Mouse (Mus musculus) heart, embryonic 10.5 days (tissue): ENCODE results near the gene Elovl6. TPM values are rescaled to one million over a fixed set of nuclear protein-coding genes. Genes with fewer than 3 reads are reported as not detected.

Experiments used
- DNase-seq: peaks from one replicate; pipeline ENCODE4 v3.0.0-alpha.2; 2017; ENCODE audit warnings: low spot score
- H3K27ac ChIP-seq: fragments of 300-500 bp; sonication (generic); 2 replicates; pipeline ENCODE4 v1.5.1; 2016; ENCODE audit warnings: mild to moderate bottlenecking
- H3K27me3 ChIP-seq: fragments of 300-500 bp; sonication (generic); 2 replicates; pipeline ENCODE4 v1.6.1; 2016; ENCODE audit warnings: mild to moderate bottlenecking; ENCODE audit not compliant: poor library complexity, insufficient read depth, severe bottlenecking
- H3K36me3 ChIP-seq: fragments of 300-500 bp; sonication (generic); 2 replicates; pipeline ENCODE4 v1.6.1; 2016; ENCODE audit warnings: mild to moderate bottlenecking, moderate library complexity
- H3K4me1 ChIP-seq: fragments of 300-500 bp; sonication (generic); 2 replicates; pipeline ENCODE4 v1.6.1; 2016; ENCODE audit warnings: mild to moderate bottlenecking
- H3K4me3 ChIP-seq: fragments of 300-500 bp; sonication (generic); 2 replicates; pipeline ENCODE4 v1.5.1; 2016; ENCODE audit warnings: mild to moderate bottlenecking, moderate library complexity
- H3K9me3 ChIP-seq: fragments of 300-500 bp; sonication (generic); 2 replicates; pipeline ENCODE4 v1.6.1; 2016; ENCODE audit warnings: mild to moderate bottlenecking, moderate library complexity
- WGBS: fragments of 180-500 bp; shearing (Covaris S2); methylation state at CpG from one replicate; pipeline ENCODE4 v1.1.7; 2016; 5-methylcytosine and 5-hydroxymethylcytosine counted together
- polyA plus RNA-seq: library from polyadenylated mRNA; unstranded; fragments of >200 nt; fragmentation: Nextera tagmentation; extraction: Ambion mirVana; gene quantifications from 2 replicates; pipeline ENCODE4 v1.2.1, GENCODE M21; 2016

The Elovl6 gene
- polyA plus RNA-seq, 1 experiment from 2014 or later: 35.8 TPM

GRCm38 (mm10) chr3:129547837-129548435 is 15.8 kb downstream of the Elovl6 start:
- Histone ChIP-seq H3K4me1 (peaks cover 13% of the 10 kb centered on the region), H3K9me3 (no peaks in the 10 kb centered on the region), H3K27me3 (no peaks in the 10 kb centered on the region), H3K27ac (no peak overlapping the region), H3K4me3 (no peak overlapping the region), H3K36me3 (peaks cover 28% of the 10 kb centered on the region)
- WGBS: 61% methylated on average over 8 of the region's 8 CpGs
- no peak for DNase-seq

- WGBS: 80% methylated on average over 8 of the region's 8 CpGs
- Histone ChIP-seq H3K27me3 (no peaks in the 10 kb centered on the region), H3K27ac (no peak overlapping the region), H3K9me3 (no peaks in the 10 kb centered on the region), H3K36me3 (peaks cover 20% of the 10 kb centered on the region), H3K4me1 (peaks cover 13% of the 10 kb centered on the region), H3K4me3 (no peak overlapping the region)
- no peak for DNase-seq
Measured at GRCm38 (mm10) chr3:129548760-129549159, 16.6 kb downstream of the Elovl6 start.

- peaks cover 13% of the 10 kb centered on the region for H3K4me1 ChIP-seq
- no peak overlapping the region for H3K4me3 ChIP-seq
- H3K9me3 ChIP-seq: no peaks in the 10 kb centered on the region
- H3K27me3 ChIP-seq: no peaks in the 10 kb centered on the region
- H3K27ac ChIP-seq: no peak overlapping the region
- peaks cover 12% of the 10 kb centered on the region; the same call in 1 of the 2 replicates for H3K36me3 ChIP-seq
- 59% methylated on average over 5 of the region's 5 CpGs for WGBS
- no peak for DNase-seq
Measured at GRCm38 (mm10) chr3:129549546-129549945, 17.4 kb downstream of the Elovl6 start.

GRCm38 (mm10) chr3:129551581-129552290 is 19.6 kb downstream of the Elovl6 start:
- Histone ChIP-seq H3K27me3 (no peaks in the 10 kb centered on the region), H3K4me1 (peaks cover 9% of the 10 kb centered on the region; the same call in 1 of the 2 replicates), H3K9me3 (no peaks in the 10 kb centered on the region), H3K4me3 (no peak overlapping the region), H3K27ac (no peak overlapping the region), H3K36me3 (peaks cover 7% of the 10 kb centered on the region; the same call in 1 of the 2 replicates)
- DNase-seq: no peak
- WGBS: 70% methylated on average over 9 of the region's 9 CpGs

GRCm38 (mm10) chr3:129552370-129552769 is 20.2 kb downstream of the Elovl6 start:
- Histone ChIP-seq H3K4me3 (no peak overlapping the region), H3K9me3 (no peaks in the 10 kb centered on the region), H3K27ac (no peak overlapping the region), H3K36me3 (peaks cover 7% of the 10 kb centered on the region; the same call in 1 of the 2 replicates), H3K4me1 (peaks cover 9% of the 10 kb centered on the region; the same call in 1 of the 2 replicates), H3K27me3 (no peaks in the 10 kb centered on the region)
- 78% methylated on average over 6 of the region's 6 CpGs for WGBS
- no peak for DNase-seq

GRCm38 (mm10) chr3:129553173-129553572 is 21.0 kb downstream of the Elovl6 start:
- H3K27me3 ChIP-seq: no peaks in the 10 kb centered on the region

GRCm38 (mm10) chr3:129553661-129554060 is 21.5 kb downstream of the Elovl6 start:
- Histone ChIP-seq H3K9me3 (no peaks in the 10 kb centered on the region), H3K36me3 (peaks cover 9% of the 10 kb centered on the region; the same call in 1 of the 2 replicates), H3K4me3 (no peak overlapping the region), H3K4me1 (peaks cover 9% of the 10 kb centered on the region; the same call in 1 of the 2 replicates), H3K27me3 (no peaks in the 10 kb centered on the region), H3K27ac (no peak overlapping the region)
- WGBS: 87% methylated on average over 10 of the region's 10 CpGs
- DNase-seq: no peak

More at GRCm38 (mm10) chr3:129553173-129553572, 21.0 kb downstream of the Elovl6 start:
- Histone ChIP-seq H3K36me3 (peaks cover 9% of the 10 kb centered on the region; the same call in 1 of the 2 replicates), H3K27ac (no peak overlapping the region), H3K4me1 (peaks cover 9% of the 10 kb centered on the region; the same call in 1 of the 2 replicates), H3K4me3 (no peak overlapping the region), H3K9me3 (no peaks in the 10 kb centered on the region)
- no peak for DNase-seq
- WGBS: 78% methylated on average over 9 of the region's 9 CpGs

GRCm38 (mm10) chr3:129554436-129554835 is 22.3 kb downstream of the Elovl6 start:
- Histone ChIP-seq H3K4me1 (peaks cover 5% of the 10 kb centered on the region; the same call in 1 of the 2 replicates), H3K4me3 (no peak overlapping the region), H3K36me3 (peaks cover 9% of the 10 kb centered on the region; the same call in 1 of the 2 replicates), H3K27me3 (no peaks in the 10 kb centered on the region), H3K9me3 (no peaks in the 10 kb centered on the region), H3K27ac (no peak overlapping the region)
- no peak for DNase-seq
- 93% methylated on average over 4 of the region's 4 CpGs for WGBS

GRCm38 (mm10) chr3:129557048-129557447 is 24.9 kb downstream of the Elovl6 start:
- no peaks in the 10 kb centered on the region for H3K27me3 ChIP-seq
- DNase-seq: no peak
- H3K9me3 ChIP-seq: no peaks in the 10 kb centered on the region
- 0 out of 2 replicates have a peak, but pooled peaks cover under 1% of the 10 kb centered on the region for H3K4me1 ChIP-seq
- no peak overlapping the region for H3K27ac ChIP-seq
- 83% methylated on average over 9 of the region's 9 CpGs for WGBS
- H3K36me3 ChIP-seq: peaks cover 8% of the 10 kb centered on the region; the same call in 1 of the 2 replicates
- no peak overlapping the region for H3K4me3 ChIP-seq

- Histone ChIP-seq H3K9me3 (no peaks in the 10 kb centered on the region), H3K36me3 (peaks cover 8% of the 10 kb centered on the region; the same call in 1 of the 2 replicates), H3K27ac (no peak overlapping the region), H3K27me3 (no peaks in the 10 kb centered on the region), H3K4me3 (no peak overlapping the region), H3K4me1 (no peaks in the 10 kb centered on the region)
- WGBS: 76% methylated on average over 7 of the region's 7 CpGs
- no peak for DNase-seq
Measured at GRCm38 (mm10) chr3:129557566-129557965, 25.4 kb downstream of the Elovl6 start.

- Histone ChIP-seq H3K4me1 (no peaks in the 10 kb centered on the region), H3K36me3 (peaks cover 8% of the 10 kb centered on the region; the same call in 1 of the 2 replicates), H3K4me3 (no peak overlapping the region), H3K27me3 (no peaks in the 10 kb centered on the region), H3K9me3 (no peaks in the 10 kb centered on the region), H3K27ac (no peak overlapping the region)
- WGBS: 89% methylated on average over 22 of the region's 22 CpGs
- no peak for DNase-seq
Measured at GRCm38 (mm10) chr3:129558016-129558955, 26.1 kb downstream of the Elovl6 start.

- peaks cover 13% of the 10 kb centered on the region; the same call in 1 of the 2 replicates for H3K36me3 ChIP-seq
Measured at GRCm38 (mm10) chr3:129560068-129560467, 27.9 kb downstream of the Elovl6 start.

More at GRCm38 (mm10) chr3:129560068-129560467, 27.9 kb downstream of the Elovl6 start:
- 88% methylated on average over 9 of the region's 9 CpGs for WGBS
- Histone ChIP-seq H3K4me3 (no peak overlapping the region), H3K27me3 (no peaks in the 10 kb centered on the region), H3K4me1 (no peaks in the 10 kb centered on the region), H3K9me3 (no peaks in the 10 kb centered on the region), H3K27ac (no peak overlapping the region)
- DNase-seq: no peak
